Mouse (Mus musculus): ENCODE results near the gene Rnf149. TPM values are rescaled to one million over a fixed set of nuclear protein-coding genes. Genes with fewer than 3 reads are reported as not detected.
"Not testable (repeated sequence)": the region's sequence is repeated elsewhere in the genome, so short reads cannot be mapped to it uniquely, and the experiment has no call there.

The Rnf149 gene
- 10 to 100 TPM; 28.1 to 31.0 TPM for total RNA-seq (2021)
- long read RNA-seq, experiment 1, transcript Rnf149-201 (7 exons, 2,492 nt) = major isoform, 32 of 39 reads
- long read RNA-seq, experiment 1, partial matches to known transcripts = 1 of 39 reads
- long read RNA-seq, experiment 1, other reads (novel, unspliced or antisense) = 6 of 39 reads
- long read RNA-seq, experiment 2, transcript Rnf149-201 (7 exons, 2,492 nt) = major isoform, 43 of 49 reads
- long read RNA-seq, experiment 2, partial matches to known transcripts = 0 of 49 reads
- long read RNA-seq, experiment 2, other reads (novel, unspliced or antisense) = 6 of 49 reads

GRCm38 (mm10) chr1:39577253-39577705, at the start of gene Rnf149:
Rnf149 (minus strand) TSS chr1:39577405.
- peak; percentile 92 to 95 for DNase-seq (ENCODE audit: low spot score in 2 of 2)

GRCm38 (mm10) chr1:39625491-39625890, 48.3 kb upstream of the Rnf149 start:
- DNase-seq (ENCODE audit: low spot score in 2 of 2) = no peak

GRCm38 (mm10) chr1:39623729-39624128, 46.5 kb upstream of the Rnf149 start:
- no peak for DNase-seq (ENCODE audit: low spot score in 2 of 2)

GRCm38 (mm10) chr1:39623106-39623505, 45.9 kb upstream of the Rnf149 start:
- no peak for DNase-seq (ENCODE audit: low spot score in 2 of 2)

GRCm38 (mm10) chr1:39618524-39618923, 41.3 kb upstream of the Rnf149 start:
- no peak for DNase-seq (ENCODE audit: low spot score in 2 of 2)

- DNase-seq (ENCODE audit: low spot score in 2 of 2) = no peak
Measured at GRCm38 (mm10) chr1:39615526-39615925, 38.3 kb upstream of the Rnf149 start.

GRCm38 (mm10) chr1:39614462-39615279, 37.5 kb upstream of the Rnf149 start:
- peak; percentile 37 to 41 for DNase-seq (ENCODE audit: low spot score in 2 of 2)

GRCm38 (mm10) chr1:39613061-39613460, 35.9 kb upstream of the Rnf149 start:
- DNase-seq (ENCODE audit: low spot score in 2 of 2) = no peak

- no peak for DNase-seq (ENCODE audit: low spot score in 2 of 2)
Measured at GRCm38 (mm10) chr1:39612491-39612890, 35.3 kb upstream of the Rnf149 start.

GRCm38 (mm10) chr1:39608534-39608933, 31.3 kb upstream of the Rnf149 start:
- DNase-seq (ENCODE audit: low spot score in 2 of 2) = no peak

- DNase-seq (ENCODE audit: low spot score in 2 of 2) = no peak
Measured at GRCm38 (mm10) chr1:39602477-39602876, 25.3 kb upstream of the Rnf149 start.

- peak; percentile 9 to 33 for DNase-seq (ENCODE audit: low spot score in 2 of 2)
Measured at GRCm38 (mm10) chr1:39598726-39599125, 21.5 kb upstream of the Rnf149 start.

- DNase-seq (ENCODE audit: low spot score in 2 of 2) = not testable (repeated sequence)
Measured at GRCm38 (mm10) chr1:39597135-39597534, 19.9 kb upstream of the Rnf149 start.

GRCm38 (mm10) chr1:39593836-39594235, 16.6 kb upstream of the Rnf149 start:
- no peak for DNase-seq (ENCODE audit: low spot score in 2 of 2)

GRCm38 (mm10) chr1:39592090-39592489, 14.9 kb upstream of the Rnf149 start:
- no peak for DNase-seq (ENCODE audit: low spot score in 2 of 2)

- DNase-seq (ENCODE audit: low spot score in 2 of 2) = not testable (repeated sequence)
Measured at GRCm38 (mm10) chr1:39591557-39591956, 14.4 kb upstream of the Rnf149 start.

GRCm38 (mm10) chr1:39590193-39590592, 13.0 kb upstream of the Rnf149 start:
- DNase-seq (ENCODE audit: low spot score in 2 of 2) = no peak

- DNase-seq (ENCODE audit: low spot score in 2 of 2) = no peak
Measured at GRCm38 (mm10) chr1:39585416-39585815, 8.2 kb upstream of the Rnf149 start.

- no peak for DNase-seq (ENCODE audit: low spot score in 2 of 2)
Measured at GRCm38 (mm10) chr1:39583173-39583572, 6.0 kb upstream of the Rnf149 start.

- DNase-seq (ENCODE audit: low spot score in 2 of 2) = no peak
Measured at GRCm38 (mm10) chr1:39581215-39581614, 4.0 kb upstream of the Rnf149 start.

- no peak for DNase-seq (ENCODE audit: low spot score in 2 of 2)
Measured at GRCm38 (mm10) chr1:39579139-39579538, 1.9 kb upstream of the Rnf149 start.

GRCm38 (mm10) chr1:39578446-39578845, 1.2 kb upstream of the Rnf149 start:
- DNase-seq (ENCODE audit: low spot score in 2 of 2) = no peak

Measured in layer of hippocampus, postnatal 14 days (tissue).